Comparison of ENCODE assay signal across 27 mouse cellular contexts in genomic region chr3:80123666-80124065, GRCm38 (mm10).
DNase-seq lines count a peak whose midpoint lies in the region; ATAC-seq lines count a peak whose summit lies in the region.
"Had no signal": no experiment of that assay in that cellular context is flagged by ENCODE, and none has a peak within 500 bp of the region (broad histone marks: within the 10 kb centered on the region; RNA-seq: fewer than 3 reads in every experiment).

No protein-coding gene starts in this region.

- no peaks in the 10 kb centered on the region for H3K27me3 ChIP-seq in embryonic facial prominence, embryonic 14.5 days (replicated peaks; ENCODE audit: control insufficient read depth, insufficient read depth, low read length)
- H3K27me3 ChIP-seq in embryonic facial prominence, embryonic 10.5 days (replicated peaks; ENCODE audit: low read depth, poor library complexity, severe bottlenecking) = no peaks in the 10 kb centered on the region
- no peaks in the 10 kb centered on the region for H3K27me3 ChIP-seq in kidney, embryonic 16.5 days (ENCODE audit: insufficient read depth, low read length)
- H3K27me3 ChIP-seq: embryonic facial prominence, embryonic 15.5 days; heart, embryonic 12.5 days; heart, embryonic 15.5 days; hindbrain, embryonic 13.5 days had no signal

- 63% methylated on average over 6 of the region's 6 CpGs for WGBS in embryonic facial prominence, embryonic 14.5 days
- WGBS in embryonic facial prominence, embryonic 10.5 days = 85% methylated on average over 6 of the region's 6 CpGs
- 32% methylated on average over 6 of the region's 6 CpGs for WGBS in kidney, embryonic 16.5 days

- H3K9ac ChIP-seq in embryonic facial prominence, embryonic 14.5 days (ENCODE audit: low read depth, low read length) = no peak overlapping the region
- H3K9ac ChIP-seq in kidney, embryonic 16.5 days (replicated peaks; ENCODE audit: low read length) = no peak overlapping the region
- H3K9ac ChIP-seq: embryonic facial prominence, embryonic 15.5 days; forebrain, postnatal 0 days; heart, embryonic 12.5 days; heart, embryonic 15.5 days; hindbrain, embryonic 13.5 days had no signal

- no peaks in the 10 kb centered on the region for H3K9me3 ChIP-seq in embryonic facial prominence, embryonic 14.5 days (ENCODE audit: control insufficient read depth, low read length)
- no peaks in the 10 kb centered on the region for H3K9me3 ChIP-seq in embryonic facial prominence, embryonic 10.5 days
- H3K9me3 ChIP-seq in kidney, embryonic 16.5 days (ENCODE audit: low read length) = no peaks in the 10 kb centered on the region
- H3K9me3 ChIP-seq: embryonic facial prominence, embryonic 15.5 days; heart, embryonic 12.5 days; heart, embryonic 15.5 days; hindbrain, embryonic 10.5 days; hindbrain, embryonic 13.5 days had no signal

- no peak overlapping the region for H3K4me2 ChIP-seq in embryonic facial prominence, embryonic 14.5 days (ENCODE audit: low read depth, low read length)
- no peak overlapping the region for H3K4me2 ChIP-seq in kidney, embryonic 16.5 days (replicated peaks; ENCODE audit: low read depth, low read length)
- H3K4me2 ChIP-seq: embryonic facial prominence, embryonic 15.5 days; heart, embryonic 12.5 days; heart, embryonic 15.5 days; hindbrain, embryonic 13.5 days had no signal

- H3K4me3 ChIP-seq in embryonic facial prominence, embryonic 14.5 days (ENCODE audit: low read depth, low read length) = no peak overlapping the region
- H3K4me3 ChIP-seq in embryonic facial prominence, embryonic 10.5 days = no peak overlapping the region
- H3K4me3 ChIP-seq in kidney, embryonic 16.5 days (ENCODE audit: low read length) = no peak overlapping the region
- H3K4me3 ChIP-seq: embryonic facial prominence, embryonic 15.5 days; heart, embryonic 12.5 days; heart, embryonic 15.5 days; hindbrain, embryonic 10.5 days; hindbrain, embryonic 13.5 days had no signal

- H3K36me3 ChIP-seq in embryonic facial prominence, embryonic 14.5 days (ENCODE audit: control insufficient read depth, insufficient read depth, low read length) = no peaks in the 10 kb centered on the region
- no peaks in the 10 kb centered on the region for H3K36me3 ChIP-seq in embryonic facial prominence, embryonic 10.5 days (replicated peaks)
- H3K36me3 ChIP-seq in kidney, embryonic 16.5 days (ENCODE audit: insufficient read depth, low read length) = no peaks in the 10 kb centered on the region
- H3K36me3 ChIP-seq: embryonic facial prominence, embryonic 15.5 days; heart, embryonic 12.5 days; heart, embryonic 15.5 days; hindbrain, embryonic 10.5 days; hindbrain, embryonic 13.5 days had no signal

- H3K27ac ChIP-seq in embryonic facial prominence, embryonic 14.5 days (replicated peaks; ENCODE audit: low read depth, low read length) = no peak overlapping the region
- no peak overlapping the region for H3K27ac ChIP-seq in embryonic facial prominence, embryonic 10.5 days (replicated peaks)
- no peak overlapping the region for H3K27ac ChIP-seq in kidney, embryonic 16.5 days (ENCODE audit: low read length)
- H3K27ac ChIP-seq: embryonic facial prominence, embryonic 15.5 days; heart, embryonic 15.5 days; hindbrain, embryonic 10.5 days; hindbrain, embryonic 13.5 days had no signal

- no peak for ATAC-seq in embryonic facial prominence, embryonic 14.5 days (ENCODE audit: low read depth)
- peak; percentile 9; the same call in 1 of the 2 replicates for ATAC-seq in kidney, embryonic 16.5 days (ENCODE audit: low FRiP score, low TSS enrichment)
- ATAC-seq: CD4-positive, CD25-positive, alpha-beta regulatory T cell, adult 4 months; forebrain, embryonic 14.5 days; forebrain, postnatal 0 days; hindbrain, embryonic 16.5 days; inflammation-experienced regulatory T-cells, adult 6 months had no signal

- H3K4me1 ChIP-seq in embryonic facial prominence, embryonic 14.5 days (ENCODE audit: control insufficient read depth, insufficient read depth, low read length) = no peaks in the 10 kb centered on the region
- H3K4me1 ChIP-seq in embryonic facial prominence, embryonic 10.5 days = no peaks in the 10 kb centered on the region; the same call in 1 of the 2 replicates
- no peaks in the 10 kb centered on the region for H3K4me1 ChIP-seq in kidney, embryonic 16.5 days (ENCODE audit: insufficient read depth, low read length)
- H3K4me1 ChIP-seq: embryonic facial prominence, embryonic 15.5 days; heart, embryonic 12.5 days; heart, embryonic 15.5 days; hindbrain, embryonic 10.5 days; hindbrain, embryonic 13.5 days had no signal

- peak; percentile 6 for DNase-seq in embryonic facial prominence, embryonic 14.5 days (ENCODE audit: low spot score)
- DNase-seq in embryonic facial prominence, embryonic 10.5 days (ENCODE audit: low spot score) = no peak
- DNase-seq in kidney, postnatal 4 days = no peak
- DNase-seq in forelimb bud, embryonic 11.5 days (ENCODE audit: low read depth, low spot score) = peak; percentile 17
- peak; percentile 6 for DNase-seq in hindlimb bud, embryonic 11.5 days (ENCODE audit: extremely low spot score, low read depth, low spot score)
- no peak for DNase-seq in thymus, postnatal 36 days
- DNase-seq: adrenal gland, adult 2 months; adrenal gland, postnatal 14 days; cerebellum, adult 11 months; cerebellum, adult 2 months; cerebellum, adult 9-11 months; cerebellum, postnatal 25 days; forebrain, postnatal 0 days; gastrocnemius, postnatal 25 days; heart, adult 18-20 months; heart, postnatal 10 days; heart, postnatal 36 days had no signal

Comparison
In these comparisons a context has a peak if more than half of its experiments do, and no peak if none do; other contexts are left out.
1. DNase-seq: peak in embryonic facial prominence, embryonic 14.5 days (single experiment), forelimb bud, embryonic 11.5 days (single experiment) and hindlimb bud, embryonic 11.5 days (single experiment); none in embryonic facial prominence, embryonic 10.5 days (single experiment), kidney, postnatal 4 days (0 of 2) and thymus, postnatal 36 days (0 of 2).